In genomic region chr9:59266332-59266731, GRCm38 (mm10) we compare ENCODE assay signal across 10 mouse cellular contexts. TPM values are rescaled to one million over a fixed set of nuclear protein-coding genes. Genes with fewer than 3 reads are reported as not detected.
A peak's percentile ranks its signal among the peaks of the same experiment; 100 is the strongest.
DNase-seq lines count a peak whose midpoint lies in the region; ATAC-seq and TF ChIP-seq lines count a peak whose summit lies in the region.
"Had no signal": no experiment of that assay in that cellular context is flagged by ENCODE, and none has a peak within 500 bp of the region (broad histone marks: within the 10 kb centered on the region; RNA-seq: fewer than 3 reads in every experiment).

No protein-coding gene starts in this region.

- no peak overlapping the region for H3K9ac ChIP-seq in midbrain, embryonic 15.5 days

- H3K27me3 ChIP-seq in G1E (ENCODE audit: insufficient read depth, low read length) = peaks cover 24% of the 10 kb centered on the region
- no peaks in the 10 kb centered on the region for H3K27me3 ChIP-seq in midbrain, embryonic 15.5 days (replicated peaks)

- no peaks in the 10 kb centered on the region for H3K36me3 ChIP-seq in G1E (replicated peaks)
- H3K36me3 ChIP-seq in midbrain, embryonic 15.5 days (replicated peaks) = no peaks in the 10 kb centered on the region

- no peaks in the 10 kb centered on the region for H3K9me3 ChIP-seq in G1E (replicated peaks)
- H3K9me3 ChIP-seq in midbrain, embryonic 15.5 days = no peaks in the 10 kb centered on the region

- DNase-seq in layer of hippocampus, adult 2 months (ENCODE audit: low spot score in 2 of 2) = peak in 1 of 2 experiments; percentile 39
- no peak for DNase-seq in layer of hippocampus, adult 18-20 months (ENCODE audit: low spot score in 2 of 2)
- no peak for DNase-seq in G1E (ENCODE audit: low spot score)
- DNase-seq in right cerebral cortex, postnatal 4 days = no peak
- DNase-seq in cerebellum, adult 9-11 months = no peak
- DNase-seq: cerebellum, adult 11-12 months had no signal

- no peak for ATAC-seq in G1E (ENCODE audit: extremely low read depth, insufficient number of reproducible peaks, low FRiP score, poor library complexity, severe bottlenecking)
- ATAC-seq in erythroid progenitor cell, adult 5-6 weeks (replicated peaks; ENCODE audit: low FRiP score, poor library complexity, severe bottlenecking) = peak; percentile 66; the same call in 1 of the 2 replicates
- peak; percentile 53 for ATAC-seq in megakaryocyte-erythroid progenitor cell, adult 5-6 weeks (replicated peaks; ENCODE audit: low FRiP score, low TSS enrichment, poor library complexity, severe bottlenecking)
- ATAC-seq in midbrain, embryonic 15.5 days (replicated peaks) = no peak

- H3K27ac ChIP-seq in layer of hippocampus, adult 2 months = no peak overlapping the region
- H3K27ac ChIP-seq in midbrain, embryonic 15.5 days = no peak overlapping the region
- H3K27ac ChIP-seq: macrophage had no signal

- no peak overlapping the region for H3K4me2 ChIP-seq in midbrain, embryonic 15.5 days

- H3K4me1 ChIP-seq in G1E (ENCODE audit: insufficient read depth, low read depth, low read length) = peaks cover 3% of the 10 kb centered on the region; the same call in 1 of the 2 replicates
- H3K4me1 ChIP-seq in midbrain, embryonic 15.5 days = peaks cover 6% of the 10 kb centered on the region

- no peak overlapping the region for H3K4me3 ChIP-seq in layer of hippocampus, adult 2 months
- H3K4me3 ChIP-seq in G1E (ENCODE audit: low read depth, low read length) = no peak overlapping the region
- H3K4me3 ChIP-seq in midbrain, embryonic 15.5 days = no peak overlapping the region

- WGBS in midbrain, embryonic 15.5 days = 51% methylated on average over 6 of the region's 6 CpGs

- peak; percentile 79 for TF ChIP-seq CTCF in layer of hippocampus, adult 2 months (conservative IDR thresholded peaks at IDR 0.05)
- TF ChIP-seq CTCF in G1E (IDR thresholded peaks at IDR 0.05; ENCODE audit: low read depth, low read length) = peak; percentile 27; the same call in 1 of the 2 replicates

RNA-seq across cellular contexts. Expression of gene Adpgk, which starts 25.0 kb away (rescaled TPM):
- total RNA-seq in layer of hippocampus, adult 2 months (2021) = 10 to 100 TPM; 16.2 to 16.8 TPM
- 10 to 100 TPM; 16.4 to 16.9 TPM for total RNA-seq in layer of hippocampus, adult 18-20 months (2021)
- total RNA-seq in G1E (2014; fragmentation: Nextera tagmentation) = 60.2 and 66.1 TPM in 2 replicates
- total RNA-seq in G1E (2017) = 25.0 and 25.1 TPM in 2 replicates
- polyA plus RNA-seq in G1E (2012) = 4.8 and 5.7 TPM in 2 replicates
- total RNA-seq in erythroid progenitor cell, adult 5-6 weeks (2015; ENCODE audit: low replicate concordance) = 74.6 and 79.6 TPM in 2 replicates
- total RNA-seq in erythroid progenitor cell, adult 5-6 weeks (2017; ENCODE audit: low replicate concordance) = 35.3 and 57.7 TPM in 2 replicates
- total RNA-seq in megakaryocyte-erythroid progenitor cell, adult 5-6 weeks (2014; fragmentation: Nextera tagmentation) = 44.5 and 53.1 TPM in 2 replicates
- 41.4 and 43.0 TPM in 2 replicates for total RNA-seq in megakaryocyte-erythroid progenitor cell, adult 5-6 weeks (2017)
- 23.5 and 24.5 TPM in 2 replicates for polyA plus RNA-seq in midbrain, embryonic 15.5 days (2015; fragmentation: Nextera tagmentation; extraction: Ambion mirVana)

Comparison
In these comparisons a context has a peak if more than half of its experiments do, and no peak if none do; other contexts are left out.
1. ATAC-seq: peak in erythroid progenitor cell, adult 5-6 weeks (single experiment) and megakaryocyte-erythroid progenitor cell, adult 5-6 weeks (single experiment); none in G1E (single experiment) and midbrain, embryonic 15.5 days (single experiment).